Mouse (Mus musculus) induced T-regulatory cell, adult 2 months (primary cell): Measurements from ENCODE around the gene Kcnb1.
"Not testable (repeated sequence)": the region's sequence is repeated elsewhere in the genome, so short reads cannot be mapped to it uniquely, and the experiment has no call there.

Source experiments
- DNase-seq: peaks from one replicate; pipeline ENCODE4 v3.0.0-alpha.2; 2012; ENCODE audit warnings: low read depth

Kcnb1 gene

DNA sequence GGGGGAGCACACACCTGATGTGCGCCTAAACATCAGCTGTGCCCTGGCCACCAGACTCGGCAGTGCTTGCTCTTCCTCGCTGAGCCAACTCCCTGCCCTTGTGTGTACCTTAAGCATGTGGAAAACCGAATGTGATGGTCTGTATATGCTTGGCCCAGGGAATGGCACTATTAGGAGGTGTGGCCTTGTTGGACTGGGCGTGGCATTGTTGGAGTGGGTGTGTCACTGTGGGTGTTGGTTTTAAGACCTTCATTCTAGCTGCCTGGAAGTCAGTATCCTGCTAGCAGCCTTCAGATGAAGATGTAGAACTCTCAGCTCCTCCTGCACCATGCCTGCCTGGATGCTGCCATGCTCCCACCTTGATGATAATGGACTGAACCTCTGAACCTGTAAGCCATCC, 14.7 kb upstream of the Kcnb1 start:
- not testable (repeated sequence) for DNase-seq

DNA sequence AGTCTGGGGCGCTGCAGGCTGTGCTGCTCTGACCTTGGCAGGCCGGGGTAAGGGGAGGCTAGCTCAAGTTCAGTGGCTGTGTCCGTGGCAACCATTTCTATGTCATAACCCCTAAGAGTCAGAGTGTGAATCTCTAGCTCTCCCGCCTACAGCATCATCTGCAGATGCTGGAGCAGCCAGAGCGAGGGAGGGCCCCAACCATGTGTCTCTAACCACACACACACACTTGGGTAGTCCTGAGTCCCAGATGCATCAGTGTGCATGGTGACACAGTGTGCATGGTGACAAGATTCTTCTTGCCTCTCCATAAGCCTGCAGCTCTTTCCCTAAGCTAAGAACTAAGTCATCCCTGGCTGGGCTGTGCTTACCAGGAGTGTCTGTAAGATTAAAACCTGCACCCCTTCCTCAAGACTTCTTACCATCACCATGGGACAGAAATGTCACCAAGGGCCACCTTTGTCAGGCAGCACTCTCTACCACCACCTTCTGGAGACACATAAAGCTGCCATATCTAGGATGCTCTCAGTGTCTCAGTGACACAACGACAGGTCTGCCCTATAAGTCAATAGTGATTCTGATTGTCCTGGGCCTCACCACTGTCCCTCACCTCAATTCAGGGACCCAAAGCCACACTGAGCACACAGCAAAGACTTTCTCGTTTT, 13.7 kb upstream of the Kcnb1 start:
- peak; percentile 40 for DNase-seq

DNA sequence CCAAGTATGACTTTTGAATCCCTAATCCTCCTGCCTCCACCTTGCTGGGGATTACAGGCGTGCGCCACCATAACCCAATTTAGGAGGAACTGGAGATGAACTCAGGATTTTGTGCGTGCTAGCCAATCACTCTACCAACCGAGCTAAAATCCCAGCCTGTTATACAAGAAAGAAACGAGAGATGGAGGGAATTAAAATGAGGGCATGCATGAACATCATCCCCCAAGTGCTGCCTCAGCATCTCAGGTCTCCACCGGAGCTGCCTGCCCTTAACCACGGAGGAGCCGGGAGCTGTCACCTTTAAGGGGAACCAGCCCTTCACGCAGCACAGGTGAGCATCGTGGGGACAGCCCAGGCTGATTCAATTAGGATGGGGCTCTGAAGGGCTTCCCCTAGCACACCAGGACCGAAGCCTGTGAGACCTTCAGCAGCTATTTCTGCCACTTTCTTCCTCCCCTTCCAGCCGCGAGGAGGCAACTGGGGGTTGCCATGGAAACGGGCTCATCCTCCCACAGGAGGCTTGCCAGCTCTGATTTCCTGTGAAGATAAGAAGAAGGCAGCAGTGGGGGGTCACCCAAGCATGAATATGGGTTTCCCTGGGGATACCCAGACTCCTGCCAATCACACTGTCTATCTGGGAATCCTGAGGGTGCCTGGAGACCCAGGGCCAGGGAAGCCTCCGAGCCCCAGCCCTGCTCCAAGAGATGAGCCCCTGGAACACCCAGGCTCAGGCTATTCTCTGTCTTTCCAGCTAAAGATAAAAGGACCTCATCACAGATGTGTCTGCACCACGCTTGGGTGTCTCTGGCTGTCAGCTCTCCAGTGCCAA, 11.7 kb upstream of the Kcnb1 start:
- peak; percentile 30 for DNase-seq

DNA sequence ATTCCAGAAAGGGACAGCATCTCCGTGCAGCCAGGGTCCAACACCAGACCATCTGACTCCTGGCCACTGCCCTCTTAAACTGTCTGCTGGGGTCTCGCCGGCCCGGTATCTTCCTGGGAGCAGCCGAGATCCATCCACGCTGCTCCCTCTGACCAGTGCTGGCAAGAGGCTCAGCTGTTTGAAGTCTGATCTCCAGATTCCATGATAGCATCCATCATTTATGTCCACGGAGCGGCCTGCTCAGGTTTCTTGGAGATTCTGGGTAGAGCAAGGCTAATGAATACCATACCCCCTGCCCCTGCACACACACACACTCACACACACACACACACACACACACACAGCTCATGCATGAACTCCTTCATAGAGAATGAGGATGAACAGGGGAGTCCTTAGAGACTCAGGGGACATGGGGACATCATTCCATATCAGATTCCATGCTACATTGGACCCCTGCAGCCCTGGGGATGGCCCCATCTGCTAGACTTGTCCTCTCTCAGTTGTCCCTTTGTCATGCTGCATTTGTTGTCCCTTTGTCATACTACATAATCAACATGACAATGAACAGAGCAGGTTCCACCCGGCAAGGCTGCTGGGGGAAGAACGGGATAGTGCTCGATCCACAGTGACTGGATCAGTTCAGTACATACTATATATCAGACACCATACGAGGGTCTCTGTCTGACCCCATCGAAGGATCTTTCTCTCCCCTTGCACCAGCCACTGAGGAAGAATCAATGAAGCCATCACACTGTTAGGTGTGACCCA, 8.9 kb upstream of the Kcnb1 start:
- DNase-seq: no peak

DNA sequence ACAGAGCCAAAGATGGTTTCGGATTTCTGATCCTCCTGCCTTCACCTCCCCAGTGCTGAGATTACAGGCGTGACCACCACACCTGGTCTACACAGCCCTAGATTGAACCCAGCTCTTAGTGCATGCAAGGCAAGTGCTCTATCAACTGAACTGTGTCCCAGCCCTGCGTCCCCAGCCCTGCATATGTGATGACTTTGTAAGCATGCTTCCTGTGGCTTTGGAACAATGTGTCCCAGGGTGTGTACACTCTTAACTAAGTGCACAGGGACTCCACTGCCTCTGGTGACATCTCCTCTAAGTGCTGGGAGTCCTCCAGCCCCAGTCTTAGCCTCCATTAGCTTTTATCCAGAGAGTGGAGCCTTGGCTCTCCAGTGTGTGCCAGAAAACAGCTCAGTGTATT, 3.4 kb upstream of the Kcnb1 start:
- DNase-seq: no peak

DNA sequence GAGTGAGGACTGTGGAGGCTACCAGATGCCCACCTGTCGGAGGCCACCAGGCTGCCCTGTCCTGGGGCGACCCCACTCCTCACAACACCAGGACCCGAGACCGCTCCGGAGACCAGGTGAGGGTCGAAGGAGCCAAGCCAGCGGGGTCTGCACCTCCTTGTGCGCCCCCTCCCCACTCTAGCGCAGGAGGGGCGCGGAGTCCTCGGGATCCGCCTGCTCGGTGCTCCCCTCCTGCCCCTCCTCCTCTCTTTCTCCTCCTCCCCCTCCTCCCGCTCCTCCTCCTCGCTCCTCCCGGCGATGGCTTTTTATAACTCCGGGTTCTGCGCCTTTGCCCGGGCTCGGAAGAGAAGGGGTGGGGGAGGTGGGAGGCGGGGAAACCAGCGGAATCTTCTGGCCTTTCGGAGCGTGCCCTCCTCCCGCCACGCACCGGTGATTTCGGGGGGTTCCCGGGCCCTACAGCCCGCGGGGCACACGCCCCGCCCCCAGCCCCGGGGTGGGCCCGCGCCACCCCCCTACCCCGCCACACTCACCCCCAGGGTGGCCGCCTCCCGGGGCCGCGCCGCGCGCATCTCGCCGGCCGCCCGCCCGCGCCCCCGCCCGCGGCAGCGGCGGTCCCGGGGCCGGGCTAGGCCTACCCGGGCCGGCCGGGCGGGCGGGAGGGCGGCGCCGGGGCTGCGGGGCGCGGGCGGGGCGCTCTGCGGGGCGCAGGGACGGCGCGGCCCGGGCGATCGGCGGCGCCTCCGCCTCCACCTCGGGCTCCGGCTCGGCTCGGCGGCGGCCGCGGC, 472 bp downstream of the Kcnb1 start:
- no peak for DNase-seq

DNA sequence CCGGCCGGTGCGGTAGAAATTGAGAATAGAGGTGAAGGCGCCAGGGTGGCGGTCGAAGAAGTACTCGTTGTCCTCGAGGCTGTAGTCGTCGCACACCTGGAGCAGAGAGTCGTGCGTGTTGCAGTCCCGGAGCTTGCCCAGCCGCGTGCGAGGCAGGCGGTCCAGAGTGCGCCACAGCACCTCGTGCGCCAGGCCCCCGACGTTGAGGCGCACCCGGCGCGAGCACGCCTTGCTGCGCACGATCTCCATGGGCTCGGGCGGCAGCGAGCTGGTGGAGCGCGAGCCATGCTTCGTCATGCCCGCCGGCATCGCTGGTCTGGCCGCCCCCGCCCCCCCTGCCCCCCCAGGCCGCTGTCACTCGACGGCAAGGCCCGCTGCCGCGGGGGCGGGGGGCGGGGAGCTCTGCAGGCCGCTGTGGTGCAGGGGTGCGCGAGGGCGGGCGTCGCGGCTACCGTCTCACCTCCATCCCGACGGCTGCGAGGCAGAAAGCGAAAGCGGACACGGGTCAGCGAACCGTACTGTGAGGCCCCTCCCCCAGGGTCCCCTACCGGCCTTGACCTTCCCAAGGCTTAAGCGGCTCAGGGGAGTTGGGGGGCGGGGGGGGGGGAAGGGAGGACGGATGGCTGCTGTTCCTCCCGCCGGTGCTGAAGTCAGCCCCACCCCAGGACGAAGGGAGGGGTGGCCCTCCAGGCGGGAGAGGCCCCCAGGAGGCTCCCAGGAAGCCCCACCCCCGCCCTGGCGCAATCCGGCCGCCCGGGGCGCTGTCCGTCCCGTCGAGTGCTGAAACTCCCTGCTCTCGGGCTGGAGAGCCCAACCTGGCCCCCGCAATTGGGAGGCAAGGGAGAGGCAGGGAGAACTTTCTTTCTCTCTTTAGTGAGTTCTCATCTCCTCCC, 1.4 kb downstream of the Kcnb1 start:
- peak; percentile 65 for DNase-seq

DNA sequence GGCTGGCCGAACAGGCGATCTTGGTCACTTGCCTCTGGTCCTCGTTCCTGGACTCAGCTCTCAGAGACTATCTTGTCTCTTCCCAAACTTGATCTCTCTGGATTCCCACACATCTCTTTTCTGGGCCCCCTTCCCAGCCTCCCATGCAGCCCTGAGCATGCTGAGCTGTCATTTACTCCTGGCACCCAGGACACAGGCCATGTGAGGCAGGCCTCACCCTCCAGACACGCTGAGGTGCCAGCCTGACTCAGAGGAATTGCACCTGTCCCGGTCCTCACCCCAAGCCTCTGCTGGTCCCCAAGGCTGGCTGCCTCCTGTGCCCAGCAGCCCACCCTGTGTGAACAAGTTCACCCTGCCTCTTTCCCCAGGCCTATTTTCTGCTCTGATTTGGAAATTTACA, 2.8 kb downstream of the Kcnb1 start:
- no peak for DNase-seq

DNA sequence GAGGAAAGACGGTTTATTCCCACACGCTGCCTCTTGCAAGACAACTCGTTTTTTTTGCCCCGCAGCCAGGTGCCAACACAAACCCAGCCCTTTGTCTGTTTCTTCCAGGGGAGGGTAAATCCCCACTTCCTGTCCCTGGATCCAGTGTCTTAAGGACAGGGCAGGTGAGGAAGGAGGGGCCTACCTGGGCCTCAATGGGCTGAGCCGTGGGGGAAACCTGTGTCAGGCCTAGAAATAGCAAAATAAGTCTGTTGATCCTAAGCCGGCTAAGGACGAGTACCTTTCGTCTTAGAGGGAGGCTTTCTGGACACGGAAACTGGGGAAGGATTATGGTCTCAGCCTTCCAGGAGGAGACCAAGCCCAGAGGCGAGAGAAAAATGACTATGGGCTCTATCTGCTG, 3.4 kb downstream of the Kcnb1 start:
- no peak for DNase-seq

DNA sequence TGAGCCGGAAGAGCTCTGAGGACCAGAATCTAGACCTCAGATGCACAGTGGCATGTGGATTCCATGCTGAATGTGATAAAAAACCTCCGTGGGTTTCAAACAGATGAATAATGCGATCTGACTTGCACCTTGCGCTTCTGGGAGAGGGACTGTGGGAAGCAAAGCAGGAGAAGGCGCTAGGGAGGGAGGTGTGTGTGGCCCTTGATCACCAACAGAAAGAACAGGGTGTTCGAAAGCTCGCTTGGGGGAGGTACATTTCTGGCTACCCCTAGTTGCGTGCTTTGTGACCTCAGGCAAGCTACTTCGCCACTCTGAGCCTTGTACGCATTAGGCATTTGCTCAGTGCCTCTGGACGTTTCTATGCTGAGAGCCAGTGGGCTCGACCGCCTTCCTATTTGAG, 4.0 kb downstream of the Kcnb1 start:
- DNase-seq: no peak

DNA sequence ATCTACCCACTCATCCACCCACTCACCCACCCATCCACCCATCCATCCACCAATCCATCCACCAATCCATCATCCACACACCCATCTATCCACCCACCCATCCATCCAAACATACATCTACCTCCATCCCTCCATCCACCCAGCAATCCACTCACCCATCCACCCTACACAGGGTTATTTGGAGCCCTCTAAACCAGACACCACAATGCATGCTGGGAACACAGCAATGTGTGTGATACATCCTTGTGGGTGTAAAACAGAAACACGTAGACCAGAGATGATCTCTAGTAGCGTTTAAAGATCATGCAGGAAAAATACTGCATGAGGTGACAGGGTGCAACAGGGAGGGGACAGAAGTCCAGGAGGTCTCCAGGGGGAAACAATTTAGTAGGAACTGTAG, 4.5 kb downstream of the Kcnb1 start:
- DNase-seq: no peak

DNA sequence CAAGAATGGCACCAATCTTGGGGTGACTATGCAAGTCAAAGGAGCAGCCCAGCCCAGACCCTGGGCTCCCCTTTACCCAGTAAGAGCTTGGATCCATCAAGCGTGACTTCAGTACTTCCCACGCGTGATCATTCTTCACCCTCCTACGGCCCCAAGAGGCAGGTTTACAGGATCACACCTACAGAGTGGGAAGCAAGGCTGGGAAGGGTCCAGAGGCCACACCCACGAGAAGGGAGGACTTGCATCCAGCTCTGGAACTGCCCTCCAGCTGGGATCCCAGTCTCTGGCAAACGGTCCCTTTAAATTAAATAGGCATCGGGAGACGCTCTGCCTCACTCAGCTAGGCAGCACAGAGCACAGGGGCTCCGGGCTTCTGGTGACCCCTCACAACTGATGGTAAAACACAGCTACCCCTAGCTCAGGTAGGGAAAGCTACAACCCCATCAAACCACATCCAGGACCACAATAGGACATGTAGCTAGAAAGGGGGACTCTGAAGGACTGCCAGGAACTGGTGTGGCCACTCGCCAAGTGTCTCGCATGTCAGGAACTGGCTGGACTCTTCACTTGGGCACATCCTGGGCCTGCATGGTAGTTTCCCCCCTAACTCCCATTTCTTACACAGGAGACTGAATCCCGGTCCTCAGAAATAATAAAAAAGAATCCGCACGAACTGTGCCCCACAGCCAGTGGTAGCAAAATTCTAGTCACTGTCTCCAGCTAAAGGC, 8.1 kb downstream of the Kcnb1 start:
- no peak for DNase-seq

DNA sequence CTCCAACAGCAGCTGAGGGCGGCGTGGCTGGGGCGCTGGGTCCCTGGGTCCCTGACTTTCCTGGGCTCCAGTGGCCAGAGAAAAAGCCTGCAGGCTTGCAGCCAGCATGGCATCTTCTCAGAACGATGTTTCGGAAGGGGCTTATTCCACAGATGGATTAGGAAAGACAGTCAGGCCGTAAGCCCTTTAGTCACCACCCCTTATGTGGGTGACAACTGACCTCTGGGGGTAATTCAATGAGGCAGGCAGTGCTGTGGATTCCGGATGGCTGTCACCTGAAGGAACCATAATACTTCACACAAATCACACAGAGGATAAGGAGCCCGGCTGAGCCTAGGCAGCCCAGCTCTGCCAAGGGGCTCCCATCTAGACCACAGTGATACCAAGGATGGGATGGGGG, 8.9 kb downstream of the Kcnb1 start:
- no peak for DNase-seq

DNA sequence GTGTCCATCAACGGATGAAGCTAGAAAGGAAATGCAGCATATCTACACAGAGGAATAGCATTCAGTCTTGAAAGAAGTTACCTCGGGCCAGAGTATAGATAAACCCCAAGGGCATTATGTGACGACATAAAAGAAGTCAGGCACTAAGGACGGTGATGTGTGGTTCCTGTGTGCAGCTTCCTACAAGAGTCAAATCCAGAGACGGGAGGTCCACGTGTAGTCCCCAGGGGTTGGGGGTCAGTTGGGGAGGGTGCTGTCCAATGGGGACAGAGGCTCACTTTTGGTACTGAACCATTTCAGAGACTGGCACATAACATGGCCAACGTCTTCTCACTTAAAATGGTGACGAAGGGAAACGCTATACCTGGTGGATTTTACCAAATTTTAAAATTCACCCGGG, 10.7 kb downstream of the Kcnb1 start:
- no peak for DNase-seq

DNA sequence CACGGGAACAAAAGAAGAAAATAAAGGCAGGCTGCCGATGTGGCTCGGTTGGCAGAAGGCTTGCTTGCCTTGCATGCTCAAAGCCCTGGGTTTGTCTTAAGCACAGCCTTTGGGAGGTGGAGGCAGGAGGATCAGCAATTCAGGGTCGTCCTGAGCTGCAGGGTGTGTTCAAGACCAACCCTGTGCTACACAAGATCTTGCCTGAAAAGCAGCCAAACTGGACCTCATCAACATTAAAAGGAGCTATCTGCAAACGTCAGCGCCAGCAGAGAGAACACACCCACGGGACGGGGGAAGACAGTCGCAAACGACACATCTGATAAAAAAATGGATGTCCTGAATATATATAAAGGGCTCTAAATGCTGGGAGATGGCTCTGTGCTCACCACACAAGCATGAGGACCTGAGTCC, 12.7 kb downstream of the Kcnb1 start:
- no peak for DNase-seq

DNA sequence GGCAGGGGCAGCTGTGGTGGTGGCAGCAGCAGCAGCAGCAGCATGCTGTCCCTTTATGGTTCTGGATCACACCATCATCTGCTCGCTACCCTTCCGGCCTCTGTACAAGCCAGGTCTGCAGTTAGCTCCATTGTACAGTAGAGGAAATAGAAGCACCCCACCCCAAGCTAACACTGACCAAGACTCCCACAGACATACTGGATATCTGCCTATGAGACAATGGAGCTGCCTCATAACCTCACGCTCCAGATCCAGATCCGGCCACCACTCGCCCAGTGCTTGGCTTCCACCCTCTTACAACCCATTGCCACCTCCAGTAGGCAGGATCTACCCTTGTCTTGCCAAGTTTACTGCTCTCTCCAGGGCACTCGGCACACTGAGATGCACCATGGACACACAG, 14.7 kb downstream of the Kcnb1 start:
- no peak for DNase-seq

DNA sequence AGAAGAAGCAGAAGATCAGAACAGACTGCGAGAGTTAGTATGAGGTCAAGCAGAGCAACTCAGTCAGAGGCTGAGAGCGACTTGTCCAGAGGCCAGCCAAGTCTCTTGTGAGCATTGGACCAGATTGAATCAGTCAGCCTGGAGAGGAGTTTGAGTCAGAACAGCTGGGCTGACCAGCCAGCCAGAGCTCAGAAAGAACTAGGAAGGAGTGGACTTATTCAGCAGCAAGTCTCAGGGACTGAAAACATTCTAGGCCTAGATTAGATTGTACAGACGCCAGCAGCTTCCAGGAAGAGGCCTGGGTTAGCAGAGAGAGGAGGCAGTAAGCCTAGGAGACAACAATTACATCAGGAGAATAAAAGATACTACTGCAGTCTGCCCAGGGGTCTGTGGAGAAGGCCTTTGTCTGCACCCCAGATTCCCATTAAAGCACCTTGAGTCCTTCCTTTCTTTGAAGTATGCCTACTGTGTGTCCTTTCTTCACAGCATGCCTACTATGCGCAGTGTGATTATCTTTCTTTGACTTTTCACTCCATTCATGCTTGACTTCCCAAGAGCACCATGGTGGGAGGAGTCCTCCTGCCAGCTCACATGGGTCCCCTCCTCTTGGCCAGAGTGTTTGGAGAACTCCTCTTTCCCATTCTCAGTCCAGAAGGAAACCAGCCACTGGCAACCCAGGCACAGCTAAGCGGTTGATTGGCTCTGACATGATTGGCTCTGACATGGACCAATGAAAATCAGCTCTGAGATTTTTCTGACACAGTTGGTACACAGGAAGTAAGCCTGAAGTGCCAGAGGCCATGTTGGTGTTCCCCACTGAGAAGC, 16.7 kb downstream of the Kcnb1 start:
- DNase-seq: no peak

DNA sequence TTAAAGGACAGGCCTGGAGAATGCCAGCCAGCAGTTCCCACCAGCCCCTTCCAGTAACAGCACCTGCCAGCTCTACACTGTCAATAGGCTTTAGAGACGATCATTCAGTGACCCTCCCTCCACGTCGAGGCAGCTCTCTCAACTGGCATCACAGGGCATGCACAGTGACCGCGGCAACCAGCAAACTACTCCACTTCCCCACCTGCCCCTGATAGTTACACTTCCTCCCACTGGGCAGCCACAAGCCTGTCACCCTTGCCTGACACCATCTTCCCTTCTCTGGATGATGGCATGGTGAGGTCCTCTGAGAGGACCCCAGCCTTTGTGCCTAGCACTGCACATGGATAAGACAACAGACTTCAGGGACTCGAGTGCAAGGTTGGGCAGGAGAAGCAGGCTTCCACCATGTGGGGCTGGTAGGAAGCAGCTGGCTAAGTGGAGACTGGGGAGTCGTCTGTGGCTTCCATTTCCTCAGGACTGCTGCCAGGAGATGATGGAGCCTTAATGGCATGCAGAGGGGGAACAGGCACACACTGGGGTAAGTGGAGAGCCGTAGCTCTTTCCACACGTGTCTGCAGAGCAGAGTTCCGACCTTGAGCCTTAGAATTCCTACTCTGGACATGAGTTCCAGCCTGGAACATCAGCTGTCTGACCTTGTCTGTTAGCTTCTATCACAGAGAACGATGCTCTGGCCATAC, 22.3 kb downstream of the Kcnb1 start:
- no peak for DNase-seq

DNA sequence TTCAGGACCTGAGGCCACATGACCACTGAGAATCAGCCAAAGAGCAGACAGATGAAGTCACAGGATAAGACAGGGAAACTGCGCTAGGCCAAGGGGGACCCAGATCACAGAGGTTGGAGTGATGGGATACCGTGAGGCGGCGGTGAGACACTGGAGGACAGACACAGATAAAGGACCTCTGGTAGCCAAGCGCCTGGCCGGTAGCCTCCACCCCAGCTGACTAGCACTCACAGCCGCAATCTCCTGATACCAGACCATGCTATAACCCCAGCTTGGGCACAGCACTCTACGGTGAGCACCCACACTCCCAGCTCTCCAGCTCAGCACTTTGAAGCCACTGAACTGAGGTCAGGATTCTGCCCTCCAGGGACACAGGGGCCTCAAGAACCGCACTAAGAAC, 26.4 kb downstream of the Kcnb1 start:
- DNase-seq: no peak
